Mouse (Mus musculus): ENCODE data around the gene Epo.

- TF ChIP-seq USF1 (IDR thresholded peaks at IDR 0.05; ENCODE audit: low read depth) (peak; percentile 98), CTCF (IDR thresholded peaks at IDR 0.05; ENCODE audit: control insufficient read depth, insufficient read depth, insufficient read length) (peak; percentile 57), MYOD1 (IDR thresholded peaks at IDR 0.05; ENCODE audit: control insufficient read depth, insufficient read length, low read depth) (no peak), CEBPB (IDR thresholded peaks at IDR 0.05; ENCODE audit: low read depth) (no peak), MAX (IDR thresholded peaks at IDR 0.05) (no peak), FOSL1 (IDR thresholded peaks at IDR 0.05; ENCODE audit: insufficient read depth, low read length, poor library complexity, severe bottlenecking) (no peak)
Observed at GRCm38 (mm10) chr5:137501709-137502666, 31.1 kb downstream of the Epo start, which contains the start of gene Pop7.

All from C2C12 (cell line).